Mouse (Mus musculus) hindbrain, postnatal 0 days (tissue): ENCODE measurements at regions not wholly inside any gene's neighbourhood (a gene's known extent, or its start where the extent isn't known, plus 50 kb on each side); places are given as distances from the start of the nearest gene placed in this dataset.

ENCODE experiments used
- ATAC-seq: fragments of 200-750 bp; cut with Nextera tagmentation; 2 replicates; pipeline ENCODE4 v1.8.0; 2017; ENCODE audit warnings: mild to moderate bottlenecking, moderate TSS enrichment, moderate library complexity
- DNase-seq: peaks from one replicate; pipeline ENCODE4 v3.0.0-alpha.2; 2015; ENCODE audit warnings: low spot score
- H3K27ac ChIP-seq: fragments of 300-500 bp; sonication (generic); 2 replicates; pipeline ENCODE4 v1.5.1; 2014; ENCODE audit warnings: mild to moderate bottlenecking
- H3K27me3 ChIP-seq: fragments of 300-500 bp; sonication (generic); 2 replicates; pipeline ENCODE4 v1.6.1; 2014; ENCODE audit warnings: low read length, mixed read lengths; ENCODE audit not compliant: insufficient read depth
- H3K36me3 ChIP-seq: fragments of 300-500 bp; sonication (generic); 2 replicates; pipeline ENCODE4 v1.6.1; 2014; ENCODE audit warnings: low read length, mixed read lengths; ENCODE audit not compliant: insufficient read depth
- H3K4me1 ChIP-seq: fragments of 300-500 bp; sonication (generic); 2 replicates; pipeline ENCODE4 v1.6.1; 2014; ENCODE audit warnings: antibody characterized with exemption, low read length, mixed read lengths; ENCODE audit not compliant: insufficient read depth
- H3K4me2 ChIP-seq: fragments of 300-500 bp; sonication (generic); 2 replicates; pipeline ENCODE4 v1.6.1; 2014; ENCODE audit warnings: low read depth, mild to moderate bottlenecking, low read length, moderate library complexity, mixed read lengths
- H3K4me3 ChIP-seq: fragments of 300-500 bp; sonication (generic); 2 replicates; pipeline ENCODE4 v1.5.1; 2014; ENCODE audit warnings: low read length
- H3K9ac ChIP-seq: fragments of 300-500 bp; sonication (generic); replicated peaks from 2 replicates; pipeline ENCODE4 v1.6.1; 2014; ENCODE audit warnings: mild to moderate bottlenecking, low read length, moderate library complexity, mixed read lengths
- H3K9me3 ChIP-seq: fragments of 300-500 bp; sonication (generic); 2 replicates; pipeline ENCODE4 v1.6.1; 2016; ENCODE audit warnings: low read length, mixed read lengths
- CTCF ChIP-seq: IDR thresholded peaks from 2 replicates; pipeline ENCODE4 v1.5.1; 2016; ENCODE audit warnings: antibody characterized with exemption, control low read depth, low read depth
- WGBS: fragments of 180-500 bp; shearing (Covaris S2); extraction: QIAGEN DNeasy Blood & Tissue Kit; methylation state at CpG from one replicate; pipeline ENCODE4 v1.1.7; 2014; 5-methylcytosine and 5-hydroxymethylcytosine counted together

DNA sequence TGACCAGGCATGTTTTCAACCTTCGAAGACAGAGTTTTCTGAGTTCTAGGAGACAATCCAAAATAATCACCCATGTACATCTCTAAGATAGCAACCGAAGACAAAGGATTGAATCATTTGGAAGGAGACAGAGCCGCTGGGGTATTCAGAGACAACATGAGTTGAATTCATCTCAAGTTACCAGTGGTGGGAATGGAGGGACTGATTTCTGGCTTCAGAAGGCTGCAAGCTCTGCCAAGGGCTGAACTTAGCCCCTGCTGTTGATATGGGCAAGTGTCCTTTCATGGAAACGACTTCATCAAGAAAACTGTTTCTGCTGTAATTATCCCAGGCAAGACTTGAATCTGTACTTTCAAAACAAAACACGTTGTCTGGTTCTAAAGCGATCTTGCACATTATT lies 82.7 kb upstream of the Tyw5 start:
- no peak for TF ChIP-seq CTCF
- Histone ChIP-seq H3K27ac (peak overlapping the region; percentile 32), H3K4me1 (no peaks in the 10 kb centered on the region), H3K27me3 (no peaks in the 10 kb centered on the region), H3K36me3 (no peaks in the 10 kb centered on the region), H3K4me2 (no peak overlapping the region), H3K4me3 (no peak overlapping the region), H3K9me3 (no peaks in the 10 kb centered on the region), H3K9ac (no peak overlapping the region)
- no peak for ATAC-seq
- WGBS = 43% methylated on average over 6 of the region's 6 CpGs
- peak; percentile 39 for DNase-seq

DNA sequence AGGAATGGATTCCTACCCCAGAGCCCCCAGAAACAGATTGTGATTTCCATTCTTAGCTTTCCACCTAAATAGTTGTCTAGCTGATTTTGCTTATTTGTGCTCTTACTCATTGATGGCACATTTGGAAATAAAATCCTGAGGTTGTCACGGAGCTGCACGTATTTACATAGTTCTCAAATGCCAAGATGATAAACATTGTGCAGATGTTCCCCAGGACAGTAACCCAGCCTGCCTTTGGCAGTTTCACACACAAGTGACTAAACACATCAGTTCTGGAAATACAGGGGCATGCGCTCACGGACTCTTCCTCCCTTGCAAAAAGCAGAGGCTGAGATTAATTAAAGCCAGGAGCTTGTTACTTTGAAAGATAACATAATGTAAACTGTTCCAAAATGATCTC lies 83.1 kb upstream of the Tyw5 start:
- H3K9me3 ChIP-seq = no peaks in the 10 kb centered on the region
- 58% methylated on average over 4 of the region's 4 CpGs for WGBS
- TF ChIP-seq CTCF = no peak
- no peaks in the 10 kb centered on the region for H3K27me3 ChIP-seq
- H3K9ac ChIP-seq = no peak overlapping the region
- ATAC-seq (no peak), DNase-seq (no peak)
- no peak overlapping the region for H3K4me3 ChIP-seq
- peak overlapping the region; percentile 32; the same call in 1 of the 2 replicates for H3K27ac ChIP-seq
- no peak overlapping the region for H3K4me2 ChIP-seq
- no peaks in the 10 kb centered on the region for H3K36me3 ChIP-seq
- no peaks in the 10 kb centered on the region for H3K4me1 ChIP-seq

DNA sequence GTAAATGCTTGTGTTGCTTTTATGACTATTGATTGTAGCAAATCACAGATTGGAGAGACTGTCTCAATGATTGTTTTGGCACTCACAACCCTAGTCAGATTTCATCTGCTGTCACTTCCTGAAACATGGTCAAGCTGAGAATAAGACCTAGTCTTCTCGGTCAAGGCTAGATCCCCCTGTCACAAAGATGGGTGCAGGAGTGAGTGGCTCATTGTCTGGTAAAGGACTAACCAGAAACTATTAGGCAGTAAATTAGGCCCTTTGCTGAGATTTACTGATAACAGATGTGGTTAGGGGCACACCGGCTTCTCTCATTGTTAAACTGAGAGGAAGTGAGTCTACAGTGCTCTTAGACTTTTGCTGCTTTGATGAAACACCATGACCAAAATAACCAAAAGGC lies 85.8 kb upstream of the Tyw5 start:
- no peak overlapping the region for H3K4me2 ChIP-seq
- no peak overlapping the region for H3K9ac ChIP-seq
- no peak for ATAC-seq
- no peak for TF ChIP-seq CTCF
- peaks cover 3% of the 10 kb centered on the region; the same call in 1 of the 2 replicates for H3K4me1 ChIP-seq
- 84% methylated on average over 2 of the region's 2 CpGs for WGBS
- DNase-seq = no peak
- H3K9me3 ChIP-seq = no peaks in the 10 kb centered on the region
- H3K27ac ChIP-seq = no peak overlapping the region
- no peaks in the 10 kb centered on the region for H3K36me3 ChIP-seq
- no peak overlapping the region for H3K4me3 ChIP-seq
- no peaks in the 10 kb centered on the region for H3K27me3 ChIP-seq

DNA sequence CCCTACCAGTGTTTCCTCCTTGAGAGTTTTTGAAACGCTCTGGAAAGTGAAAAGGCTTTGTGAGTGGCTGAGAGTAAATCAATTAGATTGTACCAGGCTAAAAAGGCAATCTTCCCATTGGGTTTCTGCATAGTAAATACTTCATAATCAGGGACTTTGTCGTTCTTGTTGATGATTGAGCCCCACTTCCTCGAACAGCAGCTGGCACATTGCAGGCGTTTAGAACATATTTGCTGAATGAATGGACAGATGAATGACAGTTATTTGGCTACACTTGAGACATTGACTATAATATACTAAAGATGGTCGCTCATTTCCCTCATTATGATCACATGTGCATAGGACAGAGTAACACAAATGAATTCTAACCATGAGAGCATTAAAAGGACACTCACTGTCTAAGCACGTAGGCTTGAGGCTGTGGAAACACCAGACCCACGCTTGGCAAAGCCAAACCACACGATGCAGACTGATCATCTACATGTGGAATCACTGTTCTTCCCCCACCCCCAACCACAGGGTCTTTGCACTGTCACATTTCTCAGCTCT lies 90.7 kb upstream of the Tyw5 start:
- ATAC-seq (peak; percentile 32; the same call in 1 of the 2 replicates), DNase-seq (peak; percentile 28)
- WGBS = 44% methylated on average over 8 of the region's 8 CpGs
- Histone ChIP-seq H3K4me3 (no peak overlapping the region), H3K27ac (no peak overlapping the region), H3K9ac (no peak overlapping the region), H3K36me3 (no peaks in the 10 kb centered on the region), H3K4me2 (no peak overlapping the region), H3K27me3 (no peaks in the 10 kb centered on the region), H3K9me3 (no peaks in the 10 kb centered on the region), H3K4me1 (peaks cover 3% of the 10 kb centered on the region; the same call in 1 of the 2 replicates)
- TF ChIP-seq CTCF = no peak

DNA sequence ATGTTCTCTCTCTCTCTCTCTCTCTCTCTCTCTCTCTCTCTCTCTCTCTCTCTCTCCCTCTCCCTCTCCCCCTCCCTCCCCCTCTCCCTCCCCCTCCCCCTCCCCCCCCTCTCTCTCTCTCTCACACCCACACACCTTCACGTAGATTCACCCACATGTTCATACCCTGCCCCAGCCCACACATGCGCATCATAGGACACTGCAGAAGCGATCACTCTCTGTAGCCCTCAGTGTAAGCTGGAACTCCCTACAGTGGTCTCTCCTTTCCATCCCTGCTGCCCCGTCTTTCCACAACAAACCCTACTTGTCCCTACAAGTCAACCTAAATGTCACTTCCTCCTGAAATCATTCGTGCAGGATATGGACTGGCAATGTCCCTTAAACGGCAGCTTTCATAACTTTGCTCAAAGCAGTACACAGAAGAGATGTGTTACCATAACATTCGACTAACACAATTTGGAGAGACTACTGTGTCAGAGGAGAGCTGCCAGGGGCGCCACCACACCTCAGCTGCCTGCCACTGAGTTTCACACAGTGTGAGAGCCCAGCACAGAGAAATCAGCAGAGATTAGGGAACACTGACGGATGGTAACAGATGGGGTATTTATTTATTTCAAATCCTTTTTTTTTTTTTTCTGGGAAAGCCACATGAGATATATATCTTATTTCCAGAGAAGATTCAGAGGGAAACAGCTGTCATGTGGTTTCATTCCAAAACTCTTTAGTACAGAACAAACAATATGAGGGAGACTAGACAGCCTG lies 103.6 kb upstream of the Tyw5 start:
- H3K9ac ChIP-seq = no peak overlapping the region
- ATAC-seq (no peak), DNase-seq (no peak)
- no peaks in the 10 kb centered on the region for H3K27me3 ChIP-seq
- H3K36me3 ChIP-seq = no peaks in the 10 kb centered on the region
- no peak for TF ChIP-seq CTCF
- H3K27ac ChIP-seq = no peak overlapping the region
- no peaks in the 10 kb centered on the region for H3K4me1 ChIP-seq
- WGBS = 69% methylated on average over 8 of the region's 9 CpGs
- H3K4me2 ChIP-seq = no peak overlapping the region
- H3K4me3 ChIP-seq = no peak overlapping the region
- no peaks in the 10 kb centered on the region for H3K9me3 ChIP-seq

DNA sequence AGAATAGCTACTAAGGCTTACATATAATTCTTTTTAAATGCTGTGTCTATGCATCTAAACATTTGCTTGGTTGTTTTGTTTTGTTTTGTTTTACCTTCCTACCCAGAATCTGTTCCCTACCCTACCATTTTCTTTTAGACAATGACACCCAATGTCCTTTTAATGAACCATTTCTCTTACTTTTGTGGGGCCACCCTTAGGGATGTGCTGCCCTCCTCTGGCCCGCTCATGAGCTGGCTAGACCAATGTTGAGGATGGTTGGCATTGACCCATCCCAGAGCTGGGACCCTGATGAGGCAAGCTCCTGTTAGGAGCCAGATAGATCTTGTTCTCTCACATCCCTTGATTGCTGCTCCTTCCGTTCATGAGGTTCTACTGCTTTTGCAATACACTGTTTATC lies 105.0 kb upstream of the Tyw5 start:
- Histone ChIP-seq H3K27ac (no peak overlapping the region), H3K9me3 (no peaks in the 10 kb centered on the region), H3K27me3 (no peaks in the 10 kb centered on the region), H3K36me3 (no peaks in the 10 kb centered on the region), H3K4me2 (no peak overlapping the region), H3K9ac (no peak overlapping the region), H3K4me3 (no peak overlapping the region), H3K4me1 (no peaks in the 10 kb centered on the region)
- WGBS = 90% methylated on average over 2 of the region's 2 CpGs
- ATAC-seq (no peak), DNase-seq (no peak)
- 0 out of 2 replicates have a peak, but pooled peaks have one; percentile 9 for TF ChIP-seq CTCF

DNA sequence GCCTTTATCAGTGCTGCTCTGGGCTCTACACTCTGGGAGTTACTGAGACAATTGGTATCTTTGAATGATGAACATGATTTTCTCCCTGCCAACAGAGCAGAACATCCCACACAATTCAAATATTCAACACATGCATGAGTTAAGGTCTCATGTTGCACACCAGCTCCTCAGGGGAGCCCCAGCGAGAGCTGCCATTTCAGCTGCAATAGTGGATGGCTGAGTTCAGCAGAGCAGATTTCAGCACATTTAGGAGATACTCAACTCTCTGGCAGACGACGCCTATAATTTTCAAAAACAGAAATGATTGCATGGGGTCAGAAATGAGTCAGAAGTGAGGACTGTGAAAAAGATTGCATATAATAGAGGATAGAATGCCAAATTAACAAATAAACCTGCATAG lies 105.6 kb upstream of the Tyw5 start:
- Histone ChIP-seq H3K9ac (no peak overlapping the region), H3K9me3 (no peaks in the 10 kb centered on the region), H3K27me3 (no peaks in the 10 kb centered on the region), H3K36me3 (no peaks in the 10 kb centered on the region), H3K4me2 (no peak overlapping the region), H3K4me1 (no peaks in the 10 kb centered on the region), H3K4me3 (no peak overlapping the region), H3K27ac (no peak overlapping the region)
- WGBS = 69% methylated on average over 3 of the region's 3 CpGs
- no peak for DNase-seq
- no peak for TF ChIP-seq CTCF
- no peak for ATAC-seq
